Mouse (Mus musculus): ENCODE data around the gene Itpripl2.
A peak's percentile ranks its signal among the peaks of the same experiment; 100 is the strongest.

The Itpripl2 gene

GRCm38 (mm10) chr7:118443895-118444485 lies 47.8 kb downstream of the Itpripl2 start:
- DNase-seq (ENCODE audit: low spot score), result no peak

- DNase-seq (ENCODE audit: low spot score), result peak; percentile 65
These were observed 48.4 kb downstream of the Itpripl2 start for GRCm38 (mm10) chr7:118443371-118443770.

GRCm38 (mm10) chr7:118441535-118441934 lies 50.2 kb downstream of the Itpripl2 start:
- DNase-seq (ENCODE audit: low spot score), result peak; percentile 23

- no peak for DNase-seq (ENCODE audit: low spot score)
These were observed 54.5 kb downstream of the Itpripl2 start for GRCm38 (mm10) chr7:118437101-118437802.

Measured in layer of hippocampus, adult 11-12 months (tissue).